Mouse (Mus musculus) C2C12 (cell line): Measurements from ENCODE around the gene Vwc2l. TPM values are rescaled to one million over a fixed set of nuclear protein-coding genes. Genes with fewer than 3 reads are reported as not detected.

Experiments used
- H3K27me3 ChIP-seq: one replicate; pipeline ENCODE4 v1.6.1; 2011; ENCODE audit not compliant: control insufficient read depth, insufficient read depth, insufficient read length
- H3K36me3 ChIP-seq: one replicate; pipeline ENCODE4 v1.6.1; 2011; ENCODE audit not compliant: control insufficient read depth, insufficient read depth
- H3K4me3 ChIP-seq: one replicate; pipeline ENCODE4 v1.5.1; 2011; ENCODE audit warnings: mild to moderate bottlenecking, control low read depth; ENCODE audit not compliant: poor library complexity, insufficient read depth, severe bottlenecking
- H3K79me2 ChIP-seq: one replicate; pipeline ENCODE4 v1.6.1; 2011; ENCODE audit not compliant: control insufficient read depth, insufficient read depth
- H3K79me3 ChIP-seq: one replicate; pipeline ENCODE4 v1.6.1; 2011; ENCODE audit warnings: low read depth, control low read depth
- H3ac ChIP-seq: one replicate; pipeline ENCODE3; 2011; ENCODE audit warnings: low read depth; ENCODE audit not compliant: control insufficient read depth, insufficient read length
- CEBPB ChIP-seq: IDR thresholded peaks from one replicate; pipeline ENCODE4 v1.6.1; 2011; ENCODE audit warnings: low read depth, mild to moderate bottlenecking, control low read depth, moderate library complexity
- CTCF ChIP-seq: IDR thresholded peaks from one replicate; pipeline ENCODE4 v1.5.1; 2011; ENCODE audit not compliant: control insufficient read depth, insufficient read depth, insufficient read length
- FOSL1 ChIP-seq: IDR thresholded peaks from one replicate; pipeline ENCODE4 v1.8.0; 2011; ENCODE audit warnings: mild to moderate bottlenecking, low read length; ENCODE audit not compliant: poor library complexity, insufficient read depth, severe bottlenecking
- MAX ChIP-seq: IDR thresholded peaks from one replicate; pipeline ENCODE4 v1.6.1; 2011; ENCODE audit warnings: mild to moderate bottlenecking, control low read depth
- MYOD1 ChIP-seq: IDR thresholded peaks from one replicate; pipeline ENCODE4 v1.6.1; 2011; ENCODE audit warnings: low read depth; ENCODE audit not compliant: control insufficient read depth, insufficient read length
- MYOG ChIP-seq: IDR thresholded peaks from one replicate; pipeline ENCODE4 v1.6.1; 2011; ENCODE audit not compliant: control insufficient read depth, insufficient read length; ENCODE audit errors: extremely low read depth
- USF1 ChIP-seq: IDR thresholded peaks from one replicate; pipeline ENCODE4 v1.6.1; 2011; ENCODE audit warnings: low read depth, mild to moderate bottlenecking, control low read depth, moderate library complexity
- polyA plus RNA-seq: library from polyadenylated mRNA; unstranded; fragments of >200 nt; fragmentation: generic; extraction: Trizol; gene quantifications from one replicate; pipeline ENCODE4 v1.2.1, GENCODE M21; 2012; ENCODE audit warnings: missing spikeins

The Vwc2l gene
- polyA plus RNA-seq, 1 experiment, result not detected

GRCm38 (mm10) chr1:70866137-70866536 lies 140.6 kb downstream of the Vwc2l start:
- H3K27me3 ChIP-seq, result no peaks in the 10 kb centered on the region
- no peak overlapping the region for H3ac ChIP-seq
- no peaks in the 10 kb centered on the region for H3K79me2 ChIP-seq
- no peaks in the 10 kb centered on the region for H3K36me3 ChIP-seq
- no peak overlapping the region for H3K4me3 ChIP-seq
- TF ChIP-seq MAX, result no peak
- TF ChIP-seq MYOD1, result no peak
- no peak for TF ChIP-seq CEBPB
- no peak for TF ChIP-seq MYOG
- no peak for TF ChIP-seq CTCF
- TF ChIP-seq FOSL1, result no peak
- TF ChIP-seq USF1, result no peak
- no peaks in the 10 kb centered on the region for H3K79me3 ChIP-seq

- Histone ChIP-seq H3K79me2 (no peaks in the 10 kb centered on the region), H3K79me3 (no peaks in the 10 kb centered on the region), H3ac (no peak overlapping the region), H3K27me3 (no peaks in the 10 kb centered on the region), H3K36me3 (no peaks in the 10 kb centered on the region), H3K4me3 (no peak overlapping the region)
- TF ChIP-seq CEBPB (no peak), MYOD1 (no peak), CTCF (no peak), MAX (no peak), USF1 (no peak)
Measured at GRCm38 (mm10) chr1:70880496-70880895, 155.0 kb downstream of the Vwc2l start.

GRCm38 (mm10) chr1:70881269-70881668 lies 155.8 kb downstream of the Vwc2l start:
- no peaks in the 10 kb centered on the region for H3K79me3 ChIP-seq

GRCm38 (mm10) chr1:70884156-70884555 lies 158.6 kb downstream of the Vwc2l start:
- no peak overlapping the region for H3ac ChIP-seq
- H3K79me3 ChIP-seq, result no peaks in the 10 kb centered on the region
- no peak overlapping the region for H3K4me3 ChIP-seq
- H3K27me3 ChIP-seq, result no peaks in the 10 kb centered on the region
- H3K79me2 ChIP-seq, result no peaks in the 10 kb centered on the region
- no peaks in the 10 kb centered on the region for H3K36me3 ChIP-seq
- TF ChIP-seq MYOD1, result no peak
- no peak for TF ChIP-seq CEBPB
- TF ChIP-seq CTCF, result no peak

More at GRCm38 (mm10) chr1:70881269-70881668, 155.8 kb downstream of the Vwc2l start:
- Histone ChIP-seq H3ac (no peak overlapping the region), H3K27me3 (no peaks in the 10 kb centered on the region), H3K4me3 (no peak overlapping the region), H3K36me3 (no peaks in the 10 kb centered on the region), H3K79me2 (no peaks in the 10 kb centered on the region)
- TF ChIP-seq CEBPB (no peak), CTCF (no peak), USF1 (no peak), MYOD1 (no peak), MYOG (no peak), MAX (no peak), FOSL1 (no peak)

GRCm38 (mm10) chr1:70902311-70902710 lies 176.8 kb downstream of the Vwc2l start:
- Histone ChIP-seq H3K79me3 (no peaks in the 10 kb centered on the region), H3K79me2 (no peaks in the 10 kb centered on the region), H3K27me3 (no peaks in the 10 kb centered on the region), H3K4me3 (no peak overlapping the region), H3K36me3 (no peaks in the 10 kb centered on the region), H3ac (no peak overlapping the region)
- TF ChIP-seq CEBPB (no peak), MAX (no peak), MYOG (no peak), USF1 (no peak), MYOD1 (no peak), CTCF (no peak), FOSL1 (no peak)

GRCm38 (mm10) chr1:70907366-70907765 lies 181.9 kb downstream of the Vwc2l start:
- Histone ChIP-seq H3K36me3 (no peaks in the 10 kb centered on the region), H3K27me3 (no peaks in the 10 kb centered on the region), H3K79me2 (no peaks in the 10 kb centered on the region), H3K79me3 (no peaks in the 10 kb centered on the region), H3K4me3 (no peak overlapping the region), H3ac (no peak overlapping the region)
- TF ChIP-seq CEBPB, result no peak
- no peak for TF ChIP-seq MYOD1
- TF ChIP-seq MYOG, result no peak
- TF ChIP-seq FOSL1, result no peak
- TF ChIP-seq CTCF, result no peak
- no peak for TF ChIP-seq MAX
- no peak for TF ChIP-seq USF1
